Mouse (Mus musculus) B cell, adult 2 months (primary cell): ENCODE measurements around the gene Gm28047.

Experiments used
- DNase-seq, 2 experiments: peaks; one replicate each; pipeline ENCODE4 v3.0.0; 2022

Gm28047 gene

DNA sequence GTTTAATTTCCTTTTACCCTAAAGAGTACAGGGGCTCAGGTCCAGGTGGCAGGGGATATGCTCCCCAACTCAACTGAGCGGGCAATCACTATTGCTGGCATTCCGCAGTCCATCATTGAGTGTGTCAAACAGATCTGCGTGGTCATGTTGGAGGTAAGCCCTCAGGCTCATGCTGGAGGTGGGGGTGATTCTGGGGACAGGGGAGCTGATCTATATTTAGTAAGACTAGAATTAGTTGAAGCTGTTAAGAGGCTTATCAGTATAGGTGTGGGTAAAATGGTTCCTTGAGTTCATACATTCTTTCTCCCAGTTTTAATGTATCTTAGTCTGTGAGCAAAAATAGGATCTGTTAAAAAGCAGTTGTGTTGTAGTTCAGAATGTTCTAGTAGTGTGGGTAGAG is 141.7 kb downstream of the Gm28047 start:
- DNase-seq = no peak

DNA sequence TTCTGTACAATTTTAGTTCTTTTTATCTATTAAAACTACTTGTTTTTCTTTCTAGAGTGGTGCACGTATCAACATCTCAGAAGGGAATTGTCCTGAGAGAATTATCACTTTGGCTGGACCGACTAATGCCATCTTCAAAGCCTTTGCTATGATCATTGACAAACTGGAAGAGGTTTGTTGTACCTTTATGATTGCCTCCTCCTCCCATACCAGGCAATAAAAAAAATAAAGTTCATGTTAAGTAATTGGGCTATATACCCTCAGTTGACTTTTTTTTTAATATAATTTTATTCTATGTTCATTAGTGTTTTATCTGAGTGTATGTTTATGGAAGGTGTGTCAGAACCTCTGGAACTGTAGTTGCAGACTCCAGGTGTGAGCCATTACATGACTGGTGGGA is 150.3 kb downstream of the Gm28047 start:
- no peak for DNase-seq
